Mouse (Mus musculus) embryonic facial prominence, embryonic 13.5 days (tissue): ENCODE measurements around the gene Hypk. TPM values are rescaled to one million over a fixed set of nuclear protein-coding genes. Genes with fewer than 3 reads are reported as not detected.
"Not testable (repeated sequence)": the region's sequence is repeated elsewhere in the genome, so short reads cannot be mapped to it uniquely, and the experiment has no call there.

Experiments
- ATAC-seq: fragments of 200-750 bp; cut with Nextera tagmentation; 2 replicates; pipeline ENCODE4 v1.8.0; 2017; ENCODE audit warnings: low read depth; ENCODE audit not compliant: insufficient number of reproducible peaks, insufficient read depth, low FRiP score, low TSS enrichment
- H3K27ac ChIP-seq: fragments of 300-500 bp; sonication (generic); 2 replicates; pipeline ENCODE4 v1.5.1; 2015; ENCODE audit warnings: moderate library complexity, mild to moderate bottlenecking, inconsistent platforms
- H3K27me3 ChIP-seq: fragments of 300-500 bp; sonication (generic); 2 replicates; pipeline ENCODE4 v1.6.1; 2015; ENCODE audit warnings: mild to moderate bottlenecking, inconsistent platforms
- H3K36me3 ChIP-seq: fragments of 300-500 bp; sonication (generic); 2 replicates; pipeline ENCODE4 v1.6.1; 2015; ENCODE audit warnings: mild to moderate bottlenecking, inconsistent platforms
- H3K4me1 ChIP-seq: fragments of 300-500 bp; sonication (generic); 2 replicates; pipeline ENCODE4 v1.6.1; 2015; ENCODE audit warnings: inconsistent platforms
- H3K4me2 ChIP-seq: fragments of 300-500 bp; sonication (generic); 2 replicates; pipeline ENCODE4 v1.6.1; 2015; ENCODE audit warnings: moderate library complexity, mild to moderate bottlenecking, inconsistent platforms
- H3K4me3 ChIP-seq: fragments of 300-500 bp; sonication (generic); 2 replicates; pipeline ENCODE4 v1.5.1; 2015; ENCODE audit warnings: mild to moderate bottlenecking, inconsistent platforms
- H3K9ac ChIP-seq: fragments of 300-500 bp; sonication (generic); 2 replicates; pipeline ENCODE4 v1.6.1; 2015; ENCODE audit warnings: mild to moderate bottlenecking, inconsistent platforms
- H3K9me3 ChIP-seq: fragments of 300-500 bp; sonication (generic); 2 replicates; pipeline ENCODE4 v1.6.1; 2016; ENCODE audit warnings: inconsistent platforms
- WGBS: fragments of 180-500 bp; shearing (Covaris S2); methylation state at CpG from one replicate; pipeline ENCODE4 v1.1.7; 2015; ENCODE audit warnings: mixed read lengths; 5-methylcytosine and 5-hydroxymethylcytosine counted together
- polyA plus RNA-seq: library from polyadenylated mRNA; unstranded; fragments of >200 nt; fragmentation: Nextera tagmentation; extraction: Ambion mirVana; gene quantifications from 2 replicates; pipeline ENCODE4 v1.2.1, GENCODE M21; 2015

Hypk gene
- polyA plus RNA-seq, 1 experiment from 2014 or later, result 139 TPM

DNA sequence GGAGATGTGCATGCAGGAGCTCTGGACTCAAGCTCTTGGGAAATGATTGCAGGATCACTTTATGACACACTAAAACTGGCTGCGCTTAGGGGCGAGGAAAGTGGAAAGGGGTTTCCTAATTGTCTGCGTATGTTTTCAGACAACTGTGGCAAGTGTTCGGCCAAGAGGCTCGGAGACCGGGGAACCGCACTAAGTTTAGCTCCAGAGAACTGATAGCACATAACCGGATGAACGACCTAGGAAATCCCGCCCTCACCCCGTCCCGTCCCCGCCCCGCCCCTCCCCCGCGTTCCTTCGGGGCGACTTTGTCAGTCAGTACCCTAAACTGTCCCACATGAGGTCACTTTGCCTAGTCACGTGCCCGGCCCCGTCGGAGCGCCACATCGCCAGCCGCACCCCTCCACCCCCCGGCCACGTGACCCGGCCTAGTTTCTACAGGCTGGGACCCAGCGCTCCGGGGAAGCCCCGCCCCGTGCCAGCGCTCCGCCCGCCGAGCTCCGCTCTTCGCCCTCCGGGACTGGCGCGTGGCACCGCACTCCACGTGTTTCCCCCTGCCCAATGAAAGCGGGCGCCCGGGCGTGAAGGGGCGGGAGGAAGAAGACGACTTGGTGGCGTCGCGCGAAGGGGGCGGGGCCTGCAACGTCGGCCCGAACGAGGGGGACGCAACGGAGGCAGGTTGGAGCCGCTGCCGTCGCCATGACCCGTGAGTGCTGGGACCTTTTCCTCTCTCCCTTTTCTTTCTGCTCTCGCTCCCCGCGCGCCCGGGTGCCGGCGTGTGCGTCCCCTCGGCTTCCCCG, 4.2 kb upstream of the Hypk start, which contains the start of gene Serf2:
TSS of gene Serf2 (plus strand) at position 457 of the 797 bp plus-strand sequence.
- Histone ChIP-seq H3K4me1 (peaks cover 27% of the 10 kb centered on the region), H3K36me3 (peaks cover 27% of the 10 kb centered on the region), H3K27me3 (no peaks in the 10 kb centered on the region), H3K27ac (peak within 1 kb of the TSS; percentile 97), H3K4me3 (peak within 1 kb of the TSS; percentile 97), H3K4me2 (peak within 1 kb of the TSS; percentile 87), H3K9ac (peak within 1 kb of the TSS; percentile 97), H3K9me3 (no peaks in the 10 kb centered on the region)
- ATAC-seq, result peak; percentile 97
- under 1% methylated on average over 73 of the region's 74 CpGs for WGBS

GRCm38 (mm10) chr2:121449545-121450011, 3.5 kb upstream of the Hypk start:
- under 1% methylated on average over 54 of the region's 54 CpGs for WGBS
- H3K27ac ChIP-seq, result peak overlapping the region; percentile 97
- H3K27me3 ChIP-seq, result no peaks in the 10 kb centered on the region
- H3K4me1 ChIP-seq, result peaks cover 27% of the 10 kb centered on the region
- H3K4me2 ChIP-seq, result peak overlapping the region; percentile 87
- peaks cover 33% of the 10 kb centered on the region for H3K36me3 ChIP-seq
- no peaks in the 10 kb centered on the region for H3K9me3 ChIP-seq
- H3K4me3 ChIP-seq, result peak overlapping the region; percentile 97
- H3K9ac ChIP-seq, result peak overlapping the region; percentile 97
- peak; percentile 62 for ATAC-seq

- peak overlapping the region; percentile 97 for H3K27ac ChIP-seq
- H3K36me3 ChIP-seq, result peaks cover 34% of the 10 kb centered on the region
Measured at GRCm38 (mm10) chr2:121450093-121450492, 3.0 kb upstream of the Hypk start.

DNA sequence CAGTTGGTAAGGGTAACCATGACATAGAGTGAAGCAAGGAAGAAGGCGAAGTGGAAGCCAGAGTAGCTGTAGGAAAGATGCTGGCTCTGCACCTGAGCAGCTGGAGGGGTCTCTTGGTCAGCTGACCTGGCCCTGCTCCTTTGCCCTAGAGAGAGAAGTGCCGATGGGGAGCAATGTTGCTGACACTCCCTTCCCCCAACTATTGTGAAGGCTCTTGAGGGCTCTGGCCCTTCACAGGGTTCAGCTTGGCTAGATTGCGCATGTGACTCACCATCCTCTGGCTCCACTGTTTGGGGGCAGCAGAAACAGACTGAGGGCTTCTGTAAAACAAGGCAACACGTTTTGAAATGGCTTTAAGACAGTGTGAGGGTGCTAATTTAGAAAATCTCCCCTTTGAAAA, 729 bp upstream of the Hypk start:
- 89% methylated on average over 4 of the region's 4 CpGs for WGBS
- peaks cover 32% of the 10 kb centered on the region for H3K4me1 ChIP-seq
- H3K36me3 ChIP-seq, result peaks cover 34% of the 10 kb centered on the region
- no peaks in the 10 kb centered on the region for H3K27me3 ChIP-seq
- no peaks in the 10 kb centered on the region for H3K9me3 ChIP-seq
- H3K4me2 ChIP-seq, result no peak overlapping the region
- no peak overlapping the region for H3K9ac ChIP-seq
- no peak overlapping the region for H3K27ac ChIP-seq
- no peak overlapping the region for H3K4me3 ChIP-seq
- ATAC-seq, result no peak

More at GRCm38 (mm10) chr2:121450093-121450492, 3.0 kb upstream of the Hypk start:
- H3K9me3 ChIP-seq, result no peaks in the 10 kb centered on the region
- peak overlapping the region; percentile 87 for H3K4me2 ChIP-seq
- H3K27me3 ChIP-seq, result no peaks in the 10 kb centered on the region
- WGBS, result under 1% methylated on average over 7 of the region's 7 CpGs
- no peak for ATAC-seq
- H3K9ac ChIP-seq, result peak overlapping the region; percentile 97
- peaks cover 27% of the 10 kb centered on the region for H3K4me1 ChIP-seq
- H3K4me3 ChIP-seq, result peak overlapping the region; percentile 97

GRCm38 (mm10) chr2:121453917-121454316, 827 bp downstream of the Hypk start:
- H3K4me3 ChIP-seq, result no peak overlapping the region
- peaks cover 31% of the 10 kb centered on the region for H3K4me1 ChIP-seq
- H3K27ac ChIP-seq, result no peak overlapping the region
- no peaks in the 10 kb centered on the region for H3K9me3 ChIP-seq
- no peak for ATAC-seq
- H3K36me3 ChIP-seq, result peaks cover 41% of the 10 kb centered on the region
- H3K27me3 ChIP-seq, result no peaks in the 10 kb centered on the region
- no peak overlapping the region for H3K9ac ChIP-seq
- no peak overlapping the region for H3K4me2 ChIP-seq
- 87% methylated on average over 6 of the region's 6 CpGs for WGBS

- Histone ChIP-seq H3K4me2 (no peak overlapping the region), H3K27ac (no peak overlapping the region), H3K36me3 (peaks cover 50% of the 10 kb centered on the region), H3K4me1 (peaks cover 26% of the 10 kb centered on the region), H3K27me3 (no peaks in the 10 kb centered on the region), H3K4me3 (no peak overlapping the region), H3K9me3 (no peaks in the 10 kb centered on the region), H3K9ac (no peak overlapping the region)
- 71% methylated on average over 5 of the region's 5 CpGs for WGBS
- no peak for ATAC-seq
Measured at GRCm38 (mm10) chr2:121455534-121455933, 2.4 kb downstream of the Hypk start.

DNA sequence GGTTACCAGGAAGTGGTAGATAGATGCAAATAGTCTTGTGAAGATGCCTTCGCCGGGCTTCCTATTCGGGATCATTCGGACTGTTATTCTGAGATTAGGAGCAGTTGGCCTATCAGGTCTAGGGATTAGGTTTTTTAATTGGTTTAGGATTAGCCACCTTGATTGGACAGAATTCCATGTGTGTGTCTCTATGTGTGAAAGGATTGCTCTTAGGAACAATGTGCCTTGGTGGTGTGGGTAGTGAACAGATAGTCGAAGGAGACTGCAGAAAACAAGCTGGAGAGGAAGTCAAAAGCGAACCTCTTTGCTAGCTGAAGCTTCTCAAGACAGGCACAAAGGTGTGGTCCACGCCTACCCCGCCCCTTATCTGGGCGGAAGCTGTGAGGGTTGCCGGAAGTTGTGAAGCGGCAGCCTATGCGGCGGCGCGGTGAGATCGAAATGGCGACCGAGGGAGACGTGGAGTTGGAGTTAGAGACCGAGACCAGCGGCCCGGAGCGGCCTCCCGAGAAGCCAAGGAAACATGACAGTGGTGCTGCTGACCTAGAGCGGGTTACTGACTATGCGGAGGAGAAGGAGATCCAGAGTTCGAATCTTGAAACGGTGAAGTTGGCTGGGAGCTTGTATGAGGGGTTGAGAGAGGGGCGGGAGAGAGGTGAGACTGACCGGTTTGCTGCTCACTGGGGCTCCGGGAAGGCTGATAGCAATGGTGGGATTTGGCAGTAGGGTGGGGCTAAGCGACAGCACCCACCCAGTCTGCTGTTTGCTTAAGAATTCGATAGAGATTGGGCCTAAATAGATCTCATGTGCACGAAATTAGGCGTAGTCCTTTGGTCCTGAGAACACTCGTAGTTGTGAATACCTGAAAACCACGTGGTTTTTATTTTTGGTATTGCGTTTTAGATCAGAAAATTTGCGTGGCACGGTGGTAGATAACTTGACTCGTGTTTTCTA, 3.9 kb downstream of the Hypk start, which contains the start of gene Serinc4:
TSS of gene Serinc4 (minus strand) at position 90 of the 951 bp plus-strand sequence.
- WGBS, result 5% methylated on average over 41 of the region's 41 CpGs
- H3K4me2 ChIP-seq, result peak within 1 kb of the TSS; percentile 69

GRCm38 (mm10) chr2:121460071-121460470, 7.0 kb downstream of the Hypk start:
- Histone ChIP-seq H3K9ac (no peak overlapping the region), H3K27ac (no peak overlapping the region), H3K4me1 (peaks cover 11% of the 10 kb centered on the region), H3K36me3 (peaks cover 19% of the 10 kb centered on the region; the same call in 1 of the 2 replicates), H3K4me2 (no peak overlapping the region), H3K4me3 (no peak overlapping the region), H3K9me3 (no peaks in the 10 kb centered on the region), H3K27me3 (no peaks in the 10 kb centered on the region)
- WGBS, result 74% methylated on average over 2 of the region's 2 CpGs
- no peak for ATAC-seq

More for the DNA sequence above, 3.9 kb downstream of the Hypk start, which contains the start of gene Serinc4:
- H3K36me3 ChIP-seq, result peaks cover 45% of the 10 kb centered on the region
- peak; percentile 71 for ATAC-seq
- peak within 1 kb of the TSS; percentile 77 for H3K4me3 ChIP-seq
- H3K27me3 ChIP-seq, result no peaks in the 10 kb centered on the region
- peak within 1 kb of the TSS; percentile 87 for H3K9ac ChIP-seq
- H3K27ac ChIP-seq, result peak within 1 kb of the TSS; percentile 82
- peaks cover 17% of the 10 kb centered on the region for H3K4me1 ChIP-seq
- H3K9me3 ChIP-seq, result no peaks in the 10 kb centered on the region

DNA sequence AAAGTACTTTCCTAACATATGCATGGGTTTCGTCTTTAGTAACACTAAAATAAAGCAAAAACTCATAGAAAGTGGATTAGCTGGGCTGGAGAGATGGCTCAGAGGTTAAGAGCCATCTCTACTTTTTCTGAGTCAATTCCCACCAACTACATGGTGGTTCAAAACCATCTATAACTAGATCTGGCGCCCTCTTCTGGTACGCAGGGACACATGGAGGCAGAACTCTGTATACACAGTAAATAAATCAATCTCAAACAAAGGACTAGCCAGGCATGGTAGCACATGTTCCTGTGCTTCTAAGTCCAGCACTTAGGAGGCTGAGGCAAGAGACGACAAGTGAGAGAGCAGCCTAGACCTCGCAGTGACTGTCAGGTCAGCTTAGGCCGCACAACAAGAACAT, 15.9 kb downstream of the Hypk start:
- not testable (repeated sequence) for H3K9me3 ChIP-seq, H3K9ac ChIP-seq, H3K4me2 ChIP-seq, H3K27me3 ChIP-seq, ATAC-seq, H3K4me1 ChIP-seq, H3K27ac ChIP-seq, H3K4me3 ChIP-seq
- 76% methylated on average over 3 of the region's 6 CpGs for WGBS
- peaks cover 13% of the 10 kb centered on the region; the same call in 1 of the 2 replicates for H3K36me3 ChIP-seq

GRCm38 (mm10) chr2:121472783-121473182, 19.7 kb downstream of the Hypk start:
- Histone ChIP-seq H3K4me2 (peak overlapping the region; percentile 75), H3K36me3 (peaks cover 13% of the 10 kb centered on the region; the same call in 1 of the 2 replicates)
- not testable (repeated sequence) for H3K9ac ChIP-seq, H3K4me3 ChIP-seq, H3K4me1 ChIP-seq, H3K27ac ChIP-seq, ATAC-seq, H3K27me3 ChIP-seq, H3K9me3 ChIP-seq
- WGBS, result 91% methylated on average over 3 of the region's 3 CpGs
